Mouse (Mus musculus) small intestine, adult 2 months (tissue): ENCODE measurements around the gene Fcgr3. TPM values are rescaled to one million over a fixed set of nuclear protein-coding genes. Genes with fewer than 3 reads are reported as not detected.
"Not testable (repeated sequence)": the region's sequence is repeated elsewhere in the genome, so short reads cannot be mapped to it uniquely, and the experiment has no call there.

Source experiments
- H3K27ac ChIP-seq: fragments of 200-500 bp; 2 replicates; pipeline ENCODE4 v1.5.1; 2012; ENCODE audit warnings: low read depth, low read length, control low read depth, inconsistent platforms; ENCODE audit not compliant: insufficient read depth
- H3K27me3 ChIP-seq: fragments of 200-500 bp; 2 replicates; pipeline ENCODE4 v1.6.1; 2012; ENCODE audit warnings: mild to moderate bottlenecking, moderate library complexity, low read length, inconsistent platforms; ENCODE audit not compliant: control insufficient read depth, insufficient read depth
- H3K36me3 ChIP-seq: fragments of 200-500 bp; 2 replicates; pipeline ENCODE4 v1.6.1; 2012; ENCODE audit warnings: mild to moderate bottlenecking, low read length, control low read depth, inconsistent platforms; ENCODE audit not compliant: control insufficient read depth, insufficient read depth
- H3K4me1 ChIP-seq: fragments of 200-500 bp; 2 replicates; pipeline ENCODE4 v1.6.1; 2012; ENCODE audit warnings: low read length, inconsistent platforms, mixed read lengths; ENCODE audit not compliant: control insufficient read depth, insufficient read depth, insufficient read length
- H3K4me3 ChIP-seq: fragments of 200-500 bp; 2 replicates; pipeline ENCODE4 v1.5.1; 2012; ENCODE audit warnings: low read depth, mild to moderate bottlenecking, control low read depth, inconsistent platforms, low read length, moderate library complexity
- CTCF ChIP-seq: fragments of 200-500 bp; IDR thresholded peaks from 2 replicates; pipeline ENCODE4 v1.5.1; 2012; ENCODE audit warnings: low read depth, mild to moderate bottlenecking, control low read depth, inconsistent platforms, low read length, moderate library complexity, mixed read lengths; ENCODE audit not compliant: insufficient replicate concordance, insufficient read length; ENCODE audit errors: extremely low read depth
- POLR2A ChIP-seq: fragments of 200-500 bp; IDR thresholded peaks from 2 replicates; pipeline ENCODE4 v1.6.1; 2012; ENCODE audit warnings: low read depth, mild to moderate bottlenecking, control low read depth, inconsistent platforms, low read length, moderate library complexity
- WGBS: fragments of 180-500 bp; shearing (Covaris S2); methylation state at CpG from one replicate; pipeline ENCODE4 v1.1.7; 2018; 5-methylcytosine and 5-hydroxymethylcytosine counted together
- polyA plus RNA-seq: library from polyadenylated mRNA; depleted of rRNA; stranded (reverse); fragments of >200 nt; gene quantifications from 2 replicates; pipeline ENCODE4 v1.2.3, GENCODE M21; 2012; rRNA removed

Fcgr3 gene
- polyA plus RNA-seq: 4.9 and 6.7 TPM in 2 replicates

DNA sequence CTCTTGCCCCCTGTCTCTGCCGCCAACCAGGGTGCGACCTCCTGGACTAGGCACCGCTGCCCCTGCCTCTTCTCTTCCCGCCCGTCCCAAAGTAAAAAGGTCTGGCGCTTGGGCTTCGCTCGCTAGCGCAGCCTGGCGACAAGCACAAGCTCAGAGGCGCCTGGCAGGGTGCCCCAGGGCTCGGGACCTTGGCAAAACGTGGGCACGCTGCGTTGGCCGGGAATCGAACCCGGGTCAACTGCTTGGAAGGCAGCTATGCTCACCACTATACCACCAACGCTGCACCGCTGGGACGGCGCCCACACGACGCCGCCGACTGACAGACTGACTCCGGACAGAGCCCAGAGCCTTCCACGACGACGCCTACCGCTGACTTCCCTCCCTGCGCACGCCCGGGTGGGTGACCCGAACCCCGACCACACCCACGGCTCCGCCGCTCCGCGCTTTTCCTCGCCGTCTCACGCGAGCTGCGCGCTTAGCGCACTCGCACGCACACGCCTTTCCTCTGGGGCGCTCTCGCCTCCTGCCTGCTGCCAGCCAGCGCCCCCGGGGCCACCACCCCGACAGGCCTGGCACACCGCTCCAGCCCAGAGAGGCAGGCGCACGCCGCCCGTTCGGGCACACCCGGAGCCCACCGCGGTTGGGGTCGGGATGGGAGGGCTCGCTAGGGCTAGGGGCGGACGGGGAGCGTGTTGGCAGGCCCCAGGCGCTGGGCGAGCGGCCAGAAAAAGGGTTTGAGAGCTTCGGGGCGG is at the start of gene Fcgr3:
Gene Fcgr3 (minus strand): TSS at position 445 of the 752 bp plus-strand sequence.
- H3K27me3 ChIP-seq: peaks cover 21% of the 10 kb centered on the region
- whole genome bisulfite sequencing: 2% methylated on average over 44 of the region's 75 CpGs
- H3K4me1 ChIP-seq, H3K36me3 ChIP-seq, H3K27ac ChIP-seq: not testable (repeated sequence)
- peak within 1 kb of the TSS; percentile 44 for H3K4me3 ChIP-seq

DNA sequence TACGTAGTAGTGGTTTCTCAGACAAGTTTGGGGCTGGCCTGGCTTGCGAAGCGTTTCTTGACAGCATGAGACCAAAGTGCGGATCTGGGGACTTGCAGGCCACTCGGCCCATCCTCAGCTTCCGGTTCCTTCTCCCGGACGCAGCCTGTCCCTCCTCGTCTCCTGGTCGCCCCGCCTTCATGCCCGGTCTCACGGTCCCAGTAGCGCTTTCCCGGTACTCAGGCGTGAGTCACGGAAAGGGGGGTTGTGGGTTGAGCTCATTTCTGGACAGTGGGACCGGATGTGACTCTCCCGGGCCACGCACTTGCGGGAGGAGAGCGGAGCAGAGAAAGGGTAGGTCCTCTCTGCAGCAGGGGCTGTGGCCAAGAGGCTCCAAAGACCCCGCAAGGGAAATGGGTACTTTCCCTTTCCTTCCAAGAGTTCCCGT is 49.2 kb upstream of the Fcgr3 start, which contains the start of gene Cfap126:
Gene Cfap126 (plus strand): TSS at position 46 of the 427 bp plus-strand sequence.
- Histone ChIP-seq H3K4me1 (peaks cover 5% of the 10 kb centered on the region; the same call in 1 of the 2 replicates), H3K27ac (peak within 1 kb of the TSS; percentile 85), H3K4me3 (peak within 1 kb of the TSS; percentile 75), H3K36me3 (no peaks in the 10 kb centered on the region), H3K27me3 (no peaks in the 10 kb centered on the region)
- 2% methylated on average over 24 of the region's 24 CpGs for WGBS
- TF ChIP-seq CTCF (no peak), POLR2A (peak; percentile 61)

DNA sequence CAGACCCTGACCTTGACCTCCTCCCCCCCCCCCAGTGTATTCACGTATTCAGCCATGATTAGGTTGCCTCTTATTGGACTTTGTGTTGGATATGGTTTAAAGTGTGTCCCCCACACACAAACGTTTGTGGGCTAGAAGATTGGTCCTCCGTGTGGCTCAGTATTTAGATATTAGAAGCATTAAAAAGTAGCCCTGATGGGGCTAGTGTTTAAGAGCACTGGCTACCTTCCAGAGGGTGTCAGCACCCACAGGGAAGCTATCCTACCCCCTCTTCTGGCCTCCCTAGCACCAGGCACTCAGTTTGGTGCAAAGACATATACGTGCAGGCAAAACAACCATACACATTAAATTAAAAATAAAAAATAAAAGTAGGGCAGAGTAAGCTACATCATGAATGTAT is 48.3 kb upstream of the Fcgr3 start:
- no peak overlapping the region for H3K27ac ChIP-seq

DNA sequence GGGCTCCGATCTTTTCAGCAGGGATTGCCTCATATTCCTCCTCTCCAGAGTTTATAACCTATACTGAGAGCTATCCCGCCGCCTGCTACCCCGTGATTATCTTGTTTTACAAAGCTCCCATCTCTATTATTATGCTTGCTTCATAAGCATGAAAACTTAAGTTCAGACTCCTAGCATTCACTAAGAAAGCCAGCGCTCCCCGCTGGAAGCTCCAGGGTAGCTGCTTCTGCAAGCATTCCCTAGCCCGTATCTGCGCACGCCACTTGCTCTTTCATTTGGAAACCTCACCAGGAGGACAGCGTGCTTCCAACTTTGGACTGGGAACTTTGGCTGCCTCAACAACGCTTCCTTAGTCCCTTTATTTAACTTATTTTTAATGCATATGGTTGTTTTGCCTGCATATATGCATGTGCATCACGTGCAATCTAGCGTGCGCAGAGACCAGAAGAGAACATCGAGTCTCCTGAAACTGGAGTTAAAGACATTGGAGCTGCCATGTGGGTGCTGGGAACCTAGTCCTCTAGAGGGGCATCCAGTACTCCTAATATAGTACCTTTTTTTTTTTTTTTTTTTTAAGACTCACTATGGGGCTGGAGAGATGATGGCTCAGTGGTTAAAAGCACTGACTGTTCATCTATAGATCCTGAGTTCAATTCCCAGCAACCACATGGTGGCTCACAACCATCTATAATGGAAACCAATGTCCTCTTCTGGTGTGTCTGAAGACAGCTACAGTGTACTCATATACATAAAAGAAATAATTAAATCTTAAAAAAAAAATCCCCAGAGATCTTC is 47.2 kb upstream of the Fcgr3 start:
- no peak for TF ChIP-seq POLR2A
- no peak for TF ChIP-seq CTCF
- Histone ChIP-seq H3K4me1 (peaks cover 5% of the 10 kb centered on the region; the same call in 1 of the 2 replicates), H3K27me3 (no peaks in the 10 kb centered on the region), H3K27ac (peak overlapping the region; percentile 72), H3K36me3 (no peaks in the 10 kb centered on the region), H3K4me3 (peak overlapping the region; percentile 76)
- 2% methylated on average over 15 of the region's 15 CpGs for whole genome bisulfite sequencing

More for the DNA sequence above, 48.3 kb upstream of the Fcgr3 start:
- no peaks in the 10 kb centered on the region for H3K27me3 ChIP-seq
- H3K4me3 ChIP-seq: no peak overlapping the region
- 80% methylated on average over 4 of the region's 4 CpGs for WGBS
- no peaks in the 10 kb centered on the region for H3K36me3 ChIP-seq
- no peak for TF ChIP-seq POLR2A
- TF ChIP-seq CTCF: no peak
- H3K4me1 ChIP-seq: peaks cover 5% of the 10 kb centered on the region; the same call in 1 of the 2 replicates

DNA sequence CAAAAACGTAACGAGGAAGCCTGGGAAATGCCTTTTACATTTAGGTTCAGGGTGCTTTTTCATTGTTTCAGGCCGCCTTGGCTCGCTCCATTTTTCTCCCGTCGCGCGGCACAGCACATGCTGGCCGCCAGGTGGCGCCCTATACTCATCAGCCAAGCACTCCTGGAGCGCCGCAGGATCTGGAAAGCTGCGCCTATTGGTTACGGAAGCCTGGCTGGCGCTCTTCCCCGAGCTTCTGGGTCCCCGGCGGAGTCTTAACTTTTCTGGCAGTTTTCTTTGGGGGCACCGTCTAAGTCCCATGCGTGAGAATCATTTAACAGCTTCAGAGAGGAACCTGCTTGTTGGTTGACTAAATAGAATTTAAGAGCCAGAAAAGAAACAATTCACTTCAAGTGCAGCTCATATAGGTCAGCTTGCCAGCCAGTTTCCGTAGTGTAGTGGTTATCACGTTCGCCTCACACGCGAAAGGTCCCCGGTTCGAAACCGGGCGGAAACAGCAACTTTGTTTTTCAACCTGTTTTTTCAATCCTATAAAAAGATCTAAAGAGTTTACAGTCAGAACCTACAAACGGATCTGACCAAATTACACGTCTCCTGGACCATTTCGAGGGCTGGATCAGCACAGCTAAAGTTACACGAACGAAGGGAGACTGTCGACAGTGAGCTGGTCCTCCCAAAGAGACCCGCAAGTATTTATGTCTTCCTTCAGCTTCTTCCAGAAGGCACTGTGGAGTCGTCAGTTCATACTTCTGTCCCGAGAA is 46.5 kb upstream of the Fcgr3 start:
- H3K4me1 ChIP-seq: peaks cover 5% of the 10 kb centered on the region; the same call in 1 of the 2 replicates
- no peaks in the 10 kb centered on the region for H3K27me3 ChIP-seq
- peak overlapping the region; percentile 76 for H3K4me3 ChIP-seq
- peak overlapping the region; percentile 72 for H3K27ac ChIP-seq
- peak; percentile 98 for TF ChIP-seq CTCF
- TF ChIP-seq POLR2A: no peak
- WGBS: under 1% methylated on average over 38 of the region's 38 CpGs
- no peaks in the 10 kb centered on the region for H3K36me3 ChIP-seq

DNA sequence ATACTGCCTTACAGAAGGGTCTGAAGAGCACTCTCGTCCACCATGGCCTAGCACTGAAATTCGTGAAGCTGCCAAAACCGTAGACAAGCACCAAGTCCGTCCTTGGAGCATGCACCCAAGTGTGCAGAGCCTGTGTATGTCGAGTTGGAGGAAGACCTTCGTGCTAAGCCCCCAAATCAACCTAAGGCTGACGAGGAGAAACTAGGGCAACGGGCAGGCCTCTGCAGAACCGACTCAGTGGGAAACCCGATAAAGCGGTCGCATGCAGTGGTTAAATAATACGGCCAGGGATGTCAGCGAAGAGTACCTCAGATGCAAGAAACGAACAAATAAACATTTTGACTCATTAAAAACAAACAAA is 45.9 kb upstream of the Fcgr3 start:
- peaks cover 5% of the 10 kb centered on the region; the same call in 1 of the 2 replicates for H3K4me1 ChIP-seq
- 34% methylated on average over 15 of the region's 15 CpGs for WGBS
- H3K27me3 ChIP-seq: no peaks in the 10 kb centered on the region
- H3K36me3 ChIP-seq: no peaks in the 10 kb centered on the region
- TF ChIP-seq POLR2A (no peak), CTCF (no peak)
- H3K27ac ChIP-seq: no peak overlapping the region
- H3K4me3 ChIP-seq: peak overlapping the region; percentile 76; the same call in 1 of the 2 replicates

DNA sequence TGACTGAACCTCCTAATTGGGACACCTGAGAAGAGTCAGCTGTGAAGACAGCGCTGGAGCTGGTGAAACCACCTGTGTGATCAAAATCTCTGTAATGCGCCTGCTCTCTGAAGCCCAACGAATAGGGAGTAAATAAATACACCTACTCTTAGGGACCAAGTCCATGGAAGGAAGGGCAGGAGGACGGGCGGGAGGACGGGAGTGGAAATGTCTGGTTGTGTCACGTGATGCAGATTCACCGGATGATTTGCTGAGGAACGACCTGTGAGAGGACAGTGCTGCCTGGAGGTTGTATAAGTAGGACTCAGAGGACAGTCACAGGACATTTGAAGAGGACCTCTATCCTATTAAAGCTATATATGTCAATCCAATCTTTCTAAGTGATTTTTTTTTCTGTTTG is 44.9 kb upstream of the Fcgr3 start:
- Histone ChIP-seq H3K27ac (no peak overlapping the region), H3K27me3 (no peaks in the 10 kb centered on the region), H3K4me1 (peaks cover 5% of the 10 kb centered on the region; the same call in 1 of the 2 replicates), H3K36me3 (no peaks in the 10 kb centered on the region), H3K4me3 (no peak overlapping the region)
- TF ChIP-seq POLR2A (no peak), CTCF (no peak)
- 36% methylated on average over 9 of the region's 9 CpGs for WGBS
